Mouse (Mus musculus) left cerebral cortex, postnatal 25 days (tissue): ENCODE data around the gene Olfr1166. TPM values are rescaled to one million over a fixed set of nuclear protein-coding genes. Genes with fewer than 3 reads are reported as not detected.
"Not testable (repeated sequence)": the region's sequence is repeated elsewhere in the genome, so short reads cannot be mapped to it uniquely, and the experiment has no call there.

ENCODE experiments used
- DNase-seq, 2 experiments: peaks; one replicate each; pipeline ENCODE4 v3.0.0; 2022; ENCODE audit warnings: low spot score in 2 of 2, mixed read lengths in 1 of 2
- intact Hi-C: fragments of 180-260 bp; cut with DNase I; formaldehyde crosslinking; loops from one replicate; pipeline ENCODE4 v1.15.1; 2025
- total RNA-seq, 2 experiments: library from RNA; stranded (reverse); gene quantifications; 2 replicates each; pipeline ENCODE4 v1.2.3; 2021

The Olfr1166 gene
- not detected for total RNA-seq

GRCm38 (mm10) chr2:88128172-88128571 lies at the start of gene Olfr1166:
Olfr1166 (minus strand) TSS chr2:88128272.
- intact Hi-C loops: no loop called here
- DNase-seq: no peak

GRCm38 (mm10) chr2:88155093-88155492 lies 27.0 kb upstream of the Olfr1166 start, which contains the start of gene Olfr1167:
Olfr1167 (minus strand) TSS chr2:88155193.
- DNase-seq, intact Hi-C loops: not testable (repeated sequence)

- DNase-seq: no peak
- intact Hi-C loops: no loop called here
Measured at GRCm38 (mm10) chr2:88093866-88094265, 34.2 kb downstream of the Olfr1166 start, which contains the start of gene Olfr1164. Olfr1164 (minus strand) TSS chr2:88093966.

Other genes with a start within 250 kb of the Olfr1166 start
- not detected for gene Olfr1153, start 233.3 kb downstream of the Olfr1166 start, total RNA-seq
- not detected for gene Olfr1154, start 223.1 kb downstream of the Olfr1166 start, total RNA-seq
- gene Olfr1155, start 183.1 kb downstream of the Olfr1166 start, total RNA-seq: not detected
- not detected for gene Olfr1156, start 175.2 kb downstream of the Olfr1166 start, total RNA-seq
- not detected for gene Olfr1157, start 160.0 kb downstream of the Olfr1166 start, total RNA-seq
- gene Olfr74, start 153.6 kb downstream of the Olfr1166 start, total RNA-seq: not detected
- gene Olfr1158, start 138.2 kb downstream of the Olfr1166 start, total RNA-seq: not detected
- gene Olfr1160, start 120.0 kb downstream of the Olfr1166 start, total RNA-seq: not detected
- gene Olfr1161, start 105.5 kb downstream of the Olfr1166 start, total RNA-seq: not detected
- not detected for gene Olfr73, start 90.6 kb downstream of the Olfr1166 start, total RNA-seq
- not detected for gene Olfr1162, start 77.1 kb downstream of the Olfr1166 start, total RNA-seq
- not detected for gene Olfr1163, start 56.4 kb downstream of the Olfr1166 start, total RNA-seq
- gene Olfr1164, start 34.3 kb downstream of the Olfr1166 start, total RNA-seq: not detected
- gene Olfr1167, start 26.9 kb upstream of the Olfr1166 start, total RNA-seq: not detected
- not detected for gene Olfr1168, start 53.6 kb upstream of the Olfr1166 start, total RNA-seq
- gene Olfr1170, start 100.1 kb upstream of the Olfr1166 start, total RNA-seq: not detected
- gene Olfr1173, start 151.6 kb upstream of the Olfr1166 start, total RNA-seq: not detected
- not detected for gene Olfr1174-ps, start 186.9 kb upstream of the Olfr1166 start, total RNA-seq
- not detected for gene Olfr1175-ps, start 198.9 kb upstream of the Olfr1166 start, total RNA-seq
- gene Olfr1176, start 208.4 kb upstream of the Olfr1166 start, total RNA-seq: not detected
- gene Olfr1177-ps, start 218.2 kb upstream of the Olfr1166 start, total RNA-seq: not detected